ENCODE assay signal across 23 mouse cellular contexts in genomic region chr13:75817183-75817582, GRCm38 (mm10).
"Had no signal": no experiment of that assay in that cellular context is flagged by ENCODE, and none has a peak within 500 bp of the region (broad histone marks: within the 10 kb centered on the region; RNA-seq: fewer than 3 reads in every experiment).

No protein-coding gene starts in this region.

- H3K9me3 ChIP-seq: kidney, embryonic 15.5 days; limb, embryonic 12.5 days; limb, embryonic 15.5 days; megakaryocyte, embryonic 14.5 days; midbrain, embryonic 12.5 days; neural tube, embryonic 13.5 days had no signal

- H3K27me3 ChIP-seq: kidney, embryonic 15.5 days; limb, embryonic 12.5 days; limb, embryonic 15.5 days; megakaryocyte, embryonic 14.5 days; midbrain, embryonic 12.5 days; neural tube, embryonic 13.5 days had no signal

- H3K4me3 ChIP-seq: kidney, embryonic 15.5 days; limb, embryonic 12.5 days; limb, embryonic 15.5 days; megakaryocyte, embryonic 14.5 days; midbrain, embryonic 12.5 days; myocyte; neural tube, embryonic 13.5 days had no signal

- H3K4me2 ChIP-seq: kidney, embryonic 15.5 days; limb, embryonic 12.5 days; limb, embryonic 15.5 days; liver, embryonic 11.5 days; lung, embryonic 14.5 days; midbrain, embryonic 12.5 days; neural tube, embryonic 13.5 days had no signal

- H3K9ac ChIP-seq: kidney, embryonic 15.5 days; limb, embryonic 12.5 days; limb, embryonic 15.5 days; liver, embryonic 14.5 days; liver, postnatal 0 days; lung, embryonic 14.5 days; midbrain, embryonic 12.5 days; neural tube, embryonic 13.5 days had no signal

- DNase-seq: kidney, adult 11 months; kidney, adult 8-10 months; kidney, postnatal 10 days; kidney, postnatal 4 days; left cerebral cortex, postnatal 4 days; liver, postnatal 0 days; lung, embryonic 14.5 days; retina, postnatal 1 day; right cerebral cortex, postnatal 4 days; thymus, postnatal 25 days had no signal

- H3K4me1 ChIP-seq: kidney, embryonic 15.5 days; limb, embryonic 12.5 days; limb, embryonic 15.5 days; midbrain, embryonic 12.5 days; neural tube, embryonic 13.5 days had no signal

- H3K27ac ChIP-seq: kidney, embryonic 15.5 days; limb, embryonic 12.5 days; limb, embryonic 15.5 days; liver, embryonic 14.5 days; macrophage; midbrain, embryonic 12.5 days; neural tube, embryonic 13.5 days; stomach, postnatal 0 days had no signal

- ATAC-seq: liver, postnatal 0 days; lung, postnatal 0 days; midbrain, embryonic 16.5 days had no signal

- H3K36me3 ChIP-seq: kidney, embryonic 15.5 days; limb, embryonic 12.5 days; limb, embryonic 15.5 days; midbrain, embryonic 12.5 days; neural tube, embryonic 13.5 days had no signal
